Mouse (Mus musculus): ENCODE measurements around the gene Itga9. TPM values are rescaled to one million over a fixed set of nuclear protein-coding genes. Genes with fewer than 3 reads are reported as not detected.

Itga9 gene
- total and polyA plus RNA-seq, 2 experiments from 2014 or later, result 10.7 to 61.5 TPM

- Histone ChIP-seq H3K4me3 (ENCODE audit: low read depth, low read length) (no peak overlapping the region), H3K4me1 (ENCODE audit: control insufficient read depth, insufficient read depth) (no peaks in the 10 kb centered on the region), H3K9ac (replicated peaks; ENCODE audit: low read depth, low read length) (no peak overlapping the region), H3K36me3 (replicated peaks; ENCODE audit: control insufficient read depth, insufficient read depth, low read length) (peaks cover 85% of the 10 kb centered on the region), H3K27ac (ENCODE audit: low read depth) (no peak overlapping the region), H3K4me2 (ENCODE audit: low read depth, low read length) (no peak overlapping the region), H3K9me3 (replicated peaks; ENCODE audit: control insufficient read depth, low read length) (no peaks in the 10 kb centered on the region), H3K27me3 (ENCODE audit: control insufficient read depth, insufficient read depth, low read length) (no peaks in the 10 kb centered on the region)
- TF ChIP-seq EP300 (IDR thresholded peaks at IDR 0.05; ENCODE audit: low read depth), result no peak
- no peak for TF ChIP-seq CTCF (IDR thresholded peaks at IDR 0.05; ENCODE audit: low read depth)
- WGBS, result 91% methylated on average over 6 of the region's 6 CpGs
- no peak for DNase-seq (ENCODE audit: low spot score)
- ATAC-seq (ENCODE audit: insufficient read depth, low read depth), result no peak
Observed at GRCm38 (mm10) chr9:118569328-118569727, 37.2 kb upstream of the Itga9 start.

- Histone ChIP-seq H3K27me3 (ENCODE audit: control insufficient read depth, insufficient read depth, low read length) (no peaks in the 10 kb centered on the region), H3K27ac (ENCODE audit: low read depth) (no peak overlapping the region), H3K4me3 (ENCODE audit: low read depth, low read length) (no peak overlapping the region), H3K9ac (replicated peaks; ENCODE audit: low read depth, low read length) (no peak overlapping the region), H3K36me3 (replicated peaks; ENCODE audit: control insufficient read depth, insufficient read depth, low read length) (peaks cover 84% of the 10 kb centered on the region), H3K4me1 (ENCODE audit: control insufficient read depth, insufficient read depth) (no peaks in the 10 kb centered on the region), H3K4me2 (ENCODE audit: low read depth, low read length) (no peak overlapping the region), H3K9me3 (replicated peaks; ENCODE audit: control insufficient read depth, low read length) (no peaks in the 10 kb centered on the region)
- ATAC-seq (ENCODE audit: insufficient read depth, low read depth) (no peak), DNase-seq (ENCODE audit: low spot score) (no peak)
- no peak for TF ChIP-seq CTCF (IDR thresholded peaks at IDR 0.05; ENCODE audit: low read depth)
- TF ChIP-seq EP300 (IDR thresholded peaks at IDR 0.05; ENCODE audit: low read depth), result no peak
- WGBS, result 81% methylated on average over 4 of the region's 4 CpGs
Observed at GRCm38 (mm10) chr9:118570865-118571264, 35.6 kb upstream of the Itga9 start.

- no peaks in the 10 kb centered on the region for H3K4me1 ChIP-seq (ENCODE audit: control insufficient read depth, insufficient read depth)
- no peaks in the 10 kb centered on the region for H3K9me3 ChIP-seq (replicated peaks; ENCODE audit: control insufficient read depth, low read length)
- WGBS, result 80% methylated on average over 4 of the region's 4 CpGs
- H3K36me3 ChIP-seq (replicated peaks; ENCODE audit: control insufficient read depth, insufficient read depth, low read length), result peaks cover 84% of the 10 kb centered on the region
- H3K4me3 ChIP-seq (ENCODE audit: low read depth, low read length), result no peak overlapping the region
- TF ChIP-seq EP300 (IDR thresholded peaks at IDR 0.05; ENCODE audit: low read depth) (no peak), CTCF (IDR thresholded peaks at IDR 0.05; ENCODE audit: low read depth) (no peak)
- no peaks in the 10 kb centered on the region for H3K27me3 ChIP-seq (ENCODE audit: control insufficient read depth, insufficient read depth, low read length)
- DNase-seq (ENCODE audit: low spot score) (no peak), ATAC-seq (ENCODE audit: insufficient read depth, low read depth) (no peak)
- no peak overlapping the region for H3K9ac ChIP-seq (replicated peaks; ENCODE audit: low read depth, low read length)
- H3K27ac ChIP-seq (ENCODE audit: low read depth), result no peak overlapping the region
- no peak overlapping the region for H3K4me2 ChIP-seq (ENCODE audit: low read depth, low read length)
Observed at GRCm38 (mm10) chr9:118571701-118572100, 34.8 kb upstream of the Itga9 start.

GRCm38 (mm10) chr9:118574911-118575310 is 31.6 kb upstream of the Itga9 start:
- no peak for DNase-seq (ENCODE audit: low spot score)
- no peaks in the 10 kb centered on the region for H3K9me3 ChIP-seq (replicated peaks; ENCODE audit: control insufficient read depth, low read length)
- no peak overlapping the region for H3K4me3 ChIP-seq (ENCODE audit: low read depth, low read length)
- TF ChIP-seq EP300 (IDR thresholded peaks at IDR 0.05; ENCODE audit: low read depth) (no peak), CTCF (IDR thresholded peaks at IDR 0.05; ENCODE audit: low read depth) (no peak)
- 82% methylated on average over 5 of the region's 5 CpGs for WGBS
- no peaks in the 10 kb centered on the region for H3K27me3 ChIP-seq (ENCODE audit: control insufficient read depth, insufficient read depth, low read length)
- no peak overlapping the region for H3K27ac ChIP-seq (ENCODE audit: low read depth)
- H3K9ac ChIP-seq (replicated peaks; ENCODE audit: low read depth, low read length), result no peak overlapping the region
- peaks cover 80% of the 10 kb centered on the region for H3K36me3 ChIP-seq (replicated peaks; ENCODE audit: control insufficient read depth, insufficient read depth, low read length)
- no peak for ATAC-seq (ENCODE audit: insufficient read depth, low read depth)
- H3K4me2 ChIP-seq (ENCODE audit: low read depth, low read length), result no peak overlapping the region
- H3K4me1 ChIP-seq (ENCODE audit: control insufficient read depth, insufficient read depth), result no peaks in the 10 kb centered on the region

GRCm38 (mm10) chr9:118580371-118580770 is 26.1 kb upstream of the Itga9 start:
- no peak overlapping the region for H3K27ac ChIP-seq (ENCODE audit: low read depth)
- no peak for ATAC-seq (ENCODE audit: insufficient read depth, low read depth)
- H3K36me3 ChIP-seq (replicated peaks; ENCODE audit: control insufficient read depth, insufficient read depth, low read length), result peaks cover 65% of the 10 kb centered on the region
- no peaks in the 10 kb centered on the region for H3K9me3 ChIP-seq (replicated peaks; ENCODE audit: control insufficient read depth, low read length)
- no peaks in the 10 kb centered on the region for H3K4me1 ChIP-seq (ENCODE audit: control insufficient read depth, insufficient read depth)
- DNase-seq (ENCODE audit: low spot score), result no peak
- WGBS, result 57% methylated on average over 6 of the region's 6 CpGs
- H3K4me3 ChIP-seq (ENCODE audit: low read depth, low read length), result no peak overlapping the region
- H3K27me3 ChIP-seq (ENCODE audit: control insufficient read depth, insufficient read depth, low read length), result no peaks in the 10 kb centered on the region
- no peak overlapping the region for H3K4me2 ChIP-seq (ENCODE audit: low read depth, low read length)
- TF ChIP-seq CTCF (IDR thresholded peaks at IDR 0.05; ENCODE audit: low read depth) (no peak), EP300 (IDR thresholded peaks at IDR 0.05; ENCODE audit: low read depth) (no peak)
- no peak overlapping the region for H3K9ac ChIP-seq (replicated peaks; ENCODE audit: low read depth, low read length)

GRCm38 (mm10) chr9:118582757-118583156 is 23.7 kb upstream of the Itga9 start:
- no peak overlapping the region for H3K27ac ChIP-seq (ENCODE audit: low read depth)
- ATAC-seq (ENCODE audit: insufficient read depth, low read depth), result no peak
- no peak overlapping the region for H3K4me2 ChIP-seq (ENCODE audit: low read depth, low read length)
- H3K4me3 ChIP-seq (ENCODE audit: low read depth, low read length), result no peak overlapping the region
- peaks cover 44% of the 10 kb centered on the region for H3K36me3 ChIP-seq (replicated peaks; ENCODE audit: control insufficient read depth, insufficient read depth, low read length)
- no peaks in the 10 kb centered on the region for H3K9me3 ChIP-seq (replicated peaks; ENCODE audit: control insufficient read depth, low read length)
- no peak for DNase-seq (ENCODE audit: low spot score)
- no peak overlapping the region for H3K9ac ChIP-seq (replicated peaks; ENCODE audit: low read depth, low read length)
- no peaks in the 10 kb centered on the region for H3K27me3 ChIP-seq (ENCODE audit: control insufficient read depth, insufficient read depth, low read length)
- WGBS, result 51% methylated on average over 6 of the region's 6 CpGs
- H3K4me1 ChIP-seq (ENCODE audit: control insufficient read depth, insufficient read depth), result no peaks in the 10 kb centered on the region
- TF ChIP-seq CTCF (IDR thresholded peaks at IDR 0.05; ENCODE audit: low read depth) (no peak), EP300 (IDR thresholded peaks at IDR 0.05; ENCODE audit: low read depth) (no peak)

Measured in heart, postnatal 0 days (tissue).